Mouse (Mus musculus): ENCODE measurements around the gene Rusc2.

GRCm38 (mm10) chr4:43419801-43420281 is 38.1 kb downstream of the Rusc2 start:
- TF ChIP-seq CTCF (IDR thresholded peaks at IDR 0.05) (no peak), POLR2A (IDR thresholded peaks at IDR 0.05; ENCODE audit: insufficient read depth, low read depth, low read length) (no peak)
